ENCODE assay signal across 7 mouse cellular contexts in genomic region chr15:79042721-79043491, GRCm38 (mm10). TPM values are rescaled to one million over a fixed set of nuclear protein-coding genes. Genes with fewer than 3 reads are reported as not detected.
DNase-seq lines count a peak whose midpoint lies in the region; ATAC-seq lines count a peak whose summit lies in the region.

No protein-coding gene starts in this region.

- no peaks in the 10 kb centered on the region for H3K9me3 ChIP-seq in forebrain, embryonic 12.5 days
- no peaks in the 10 kb centered on the region for H3K9me3 ChIP-seq in neural tube, embryonic 14.5 days (ENCODE audit: control insufficient read depth, low read length)

- no peak overlapping the region for H3K27ac ChIP-seq in forebrain, embryonic 12.5 days
- peak overlapping the region; percentile 28; the same call in 1 of the 2 replicates for H3K27ac ChIP-seq in neural tube, embryonic 14.5 days (ENCODE audit: low read depth, low read length)

- intact Hi-C loops in left cerebral cortex, postnatal 36 days (cut with DNase I) = no loop called here

- H3K36me3 ChIP-seq in forebrain, embryonic 12.5 days (replicated peaks) = no peaks in the 10 kb centered on the region
- H3K36me3 ChIP-seq in neural tube, embryonic 14.5 days (ENCODE audit: control insufficient read depth, insufficient read depth, low read length) = no peaks in the 10 kb centered on the region

- peak overlapping the region; percentile 54 for H3K4me3 ChIP-seq in forebrain, embryonic 12.5 days (replicated peaks)
- H3K4me3 ChIP-seq in neural tube, embryonic 14.5 days (ENCODE audit: low read depth, low read length) = peak overlapping the region; percentile 52

- peak overlapping the region; percentile 57 for H3K9ac ChIP-seq in forebrain, embryonic 12.5 days
- H3K9ac ChIP-seq in neural tube, embryonic 14.5 days (replicated peaks; ENCODE audit: low read depth, low read length) = peak overlapping the region; percentile 67

- H3K4me1 ChIP-seq in forebrain, embryonic 12.5 days = peaks cover 39% of the 10 kb centered on the region
- H3K4me1 ChIP-seq in neural tube, embryonic 14.5 days (ENCODE audit: control insufficient read depth, insufficient read depth, low read length) = peaks cover 7% of the 10 kb centered on the region; the same call in 1 of the 2 replicates

- 2% methylated on average over 102 of the region's 105 CpGs for WGBS in forebrain, embryonic 12.5 days
- under 1% methylated on average over 85 of the region's 105 CpGs for WGBS in neural tube, embryonic 14.5 days

- peak overlapping the region; percentile 81 for H3K4me2 ChIP-seq in forebrain, embryonic 12.5 days
- peak overlapping the region; percentile 89 for H3K4me2 ChIP-seq in neural tube, embryonic 14.5 days (ENCODE audit: low read depth, low read length)

- H3K27me3 ChIP-seq in forebrain, embryonic 12.5 days = peaks cover 83% of the 10 kb centered on the region
- peaks cover 27% of the 10 kb centered on the region for H3K27me3 ChIP-seq in neural tube, embryonic 14.5 days (ENCODE audit: control insufficient read depth, insufficient read depth, low read length)

- no peak for ATAC-seq in forebrain, embryonic 12.5 days (ENCODE audit: low FRiP score)
- ATAC-seq in neural tube, embryonic 14.5 days (ENCODE audit: low read depth) = peak; percentile 36; the same call in 1 of the 2 replicates

- peak; percentile 32 to 34 for DNase-seq in layer of hippocampus, postnatal 36 days
- no peak for DNase-seq in layer of hippocampus, postnatal 14 days (ENCODE audit: low spot score in 2 of 2)
- peak; percentile 43 to 52 for DNase-seq in cerebellum, postnatal 36 days
- DNase-seq in left cerebral cortex, postnatal 36 days (ENCODE audit: low spot score in 2 of 2) = peak; percentile 64 to 74
- DNase-seq in urinary bladder, postnatal 4 days (ENCODE audit: low spot score in 2 of 2) = no peak

RNA-seq across cellular contexts. Expression of gene Galr3, which starts 1.2 kb away (rescaled TPM):
- total RNA-seq in layer of hippocampus, postnatal 36 days (2021) = not detected
- total RNA-seq in layer of hippocampus, postnatal 14 days (2021) = under 1 TPM in 1 of 2 experiments, not detected in 1; 0.72 TPM
- polyA plus RNA-seq in forebrain, embryonic 12.5 days (2016; fragmentation: Nextera tagmentation; extraction: Ambion mirVana) = not detected in 2 replicates
- not detected for total RNA-seq in left cerebral cortex, postnatal 36 days (2021)
- not detected in 2 replicates for polyA plus RNA-seq in neural tube, embryonic 14.5 days (2014; fragmentation: Nextera tagmentation; extraction: Ambion mirVana)

RNA-seq across cellular contexts. Expression of gene H1f0, which starts 14.7 kb away (rescaled TPM):
- 10 to 100 TPM; 88.9 to 89.5 TPM for total RNA-seq in layer of hippocampus, postnatal 36 days (2021)
- total RNA-seq in layer of hippocampus, postnatal 14 days (2021) = 10 to 100 TPM; 88.8 to 94.3 TPM
- polyA plus RNA-seq in forebrain, embryonic 12.5 days (2016; fragmentation: Nextera tagmentation; extraction: Ambion mirVana) = 638 and 696 TPM in 2 replicates
- 100 to 1,000 TPM in 1 of 2 experiments, 10 to 100 TPM in 1; 87.0 to 113 TPM for total RNA-seq in left cerebral cortex, postnatal 36 days (2021)
- 45.6 and 126 TPM in 2 replicates for polyA plus RNA-seq in neural tube, embryonic 14.5 days (2014; fragmentation: Nextera tagmentation; extraction: Ambion mirVana)

RNA-seq across cellular contexts. Expression of gene Ankrd54, which starts 19.8 kb away (rescaled TPM):
- 10 to 100 TPM; 17.6 to 20.7 TPM for total RNA-seq in layer of hippocampus, postnatal 36 days (2021)
- total RNA-seq in layer of hippocampus, postnatal 14 days (2021) = 10 to 100 TPM; 18.9 to 19.0 TPM
- 59.5 and 60.0 TPM in 2 replicates for polyA plus RNA-seq in forebrain, embryonic 12.5 days (2016; fragmentation: Nextera tagmentation; extraction: Ambion mirVana)
- 10 to 100 TPM; 14.1 to 19.0 TPM for total RNA-seq in left cerebral cortex, postnatal 36 days (2021)
- 45.9 and 46.2 TPM in 2 replicates for polyA plus RNA-seq in neural tube, embryonic 14.5 days (2014; fragmentation: Nextera tagmentation; extraction: Ambion mirVana)

RNA-seq across cellular contexts. Expression of gene Eif3l, which starts 32.1 kb away (rescaled TPM):
- 10 to 100 TPM; 69.4 to 74.8 TPM for total RNA-seq in layer of hippocampus, postnatal 36 days (2021)
- 10 to 100 TPM; 82.2 to 83.1 TPM for total RNA-seq in layer of hippocampus, postnatal 14 days (2021)
- polyA plus RNA-seq in forebrain, embryonic 12.5 days (2016; fragmentation: Nextera tagmentation; extraction: Ambion mirVana) = 209 and 216 TPM in 2 replicates
- total RNA-seq in left cerebral cortex, postnatal 36 days (2021) = 10 to 100 TPM; 62.6 to 65.3 TPM
- polyA plus RNA-seq in neural tube, embryonic 14.5 days (2014; fragmentation: Nextera tagmentation; extraction: Ambion mirVana) = 169 and 183 TPM in 2 replicates

Comparison
In these comparisons a context has a peak if more than half of its experiments do, and no peak if none do; other contexts are left out.
1. DNase-seq: peak in layer of hippocampus, postnatal 36 days (2 of 2), cerebellum, postnatal 36 days (2 of 2) and left cerebral cortex, postnatal 36 days (2 of 2); none in layer of hippocampus, postnatal 14 days (0 of 2) and urinary bladder, postnatal 4 days (0 of 2).